22 mouse cellular contexts compared by ENCODE assay signal in the genomic region with DNA sequence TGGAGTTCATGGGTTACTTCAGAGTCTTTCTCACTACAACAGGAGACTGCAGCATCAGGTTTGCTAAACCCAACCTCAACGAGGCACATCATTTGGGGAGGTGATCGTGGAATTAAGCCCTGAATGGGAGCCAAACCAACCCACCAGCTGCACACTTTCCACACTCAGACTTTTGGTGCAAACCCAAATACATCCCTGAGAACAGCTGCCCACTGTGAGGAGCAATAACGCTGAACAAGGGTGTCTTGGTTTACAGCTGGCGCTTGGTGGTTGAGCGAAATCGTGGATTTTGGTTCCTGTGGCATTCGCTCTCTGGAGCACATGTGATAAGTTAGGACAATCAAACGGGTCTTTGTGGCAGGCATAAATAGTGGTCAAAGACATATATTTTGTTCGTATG.
DNase-seq lines count a peak whose midpoint lies in the region; ATAC-seq and TF ChIP-seq lines count a peak whose summit lies in the region.
"Had no signal": no experiment of that assay in that cellular context is flagged by ENCODE, and none has a peak within 500 bp of the region (broad histone marks: within the 10 kb centered on the region; RNA-seq: fewer than 3 reads in every experiment).

No protein-coding gene starts in this region.

- TF ChIP-seq CTCF in hindbrain, postnatal 0 days (IDR thresholded peaks at IDR 0.05; ENCODE audit: low read depth): no peak

- no peak overlapping the region for H3K9ac ChIP-seq in hindbrain, postnatal 0 days (replicated peaks; ENCODE audit: low read length)
- H3K9ac ChIP-seq in hindbrain, embryonic 16.5 days (ENCODE audit: low read depth, low read length): no peak overlapping the region
- no peak overlapping the region for H3K9ac ChIP-seq in embryonic facial prominence, embryonic 14.5 days (ENCODE audit: low read depth, low read length)
- H3K9ac ChIP-seq in limb, embryonic 15.5 days: no peak overlapping the region
- H3K9ac ChIP-seq: heart, embryonic 15.5 days; hindbrain, embryonic 13.5 days had no signal

- H3K27ac ChIP-seq in hindbrain, postnatal 0 days: no peak overlapping the region
- H3K27ac ChIP-seq in hindbrain, embryonic 16.5 days (ENCODE audit: low read depth, low read length): no peak overlapping the region
- H3K27ac ChIP-seq in embryonic facial prominence, embryonic 14.5 days (replicated peaks; ENCODE audit: low read depth, low read length): peak overlapping the region; percentile 56
- H3K27ac ChIP-seq in limb, embryonic 15.5 days: peak overlapping the region; percentile 47; the same call in 1 of the 2 replicates
- H3K27ac ChIP-seq: forebrain, embryonic 10.5 days; heart, adult 2 months; heart, embryonic 15.5 days; hindbrain, embryonic 13.5 days had no signal

- H3K9me3 ChIP-seq in hindbrain, postnatal 0 days (ENCODE audit: low read length): no peaks in the 10 kb centered on the region
- no peaks in the 10 kb centered on the region for H3K9me3 ChIP-seq in hindbrain, embryonic 16.5 days (ENCODE audit: control insufficient read depth, low read length)
- H3K9me3 ChIP-seq in embryonic facial prominence, embryonic 14.5 days (ENCODE audit: control insufficient read depth, low read length): no peaks in the 10 kb centered on the region
- H3K9me3 ChIP-seq in limb, embryonic 15.5 days: no peaks in the 10 kb centered on the region
- H3K9me3 ChIP-seq: forebrain, embryonic 10.5 days; heart, embryonic 15.5 days; hindbrain, embryonic 13.5 days had no signal

- no peaks in the 10 kb centered on the region for H3K27me3 ChIP-seq in hindbrain, postnatal 0 days (ENCODE audit: insufficient read depth, low read length)
- H3K27me3 ChIP-seq in hindbrain, embryonic 16.5 days (replicated peaks; ENCODE audit: control insufficient read depth, insufficient read depth, low read length): no peaks in the 10 kb centered on the region
- H3K27me3 ChIP-seq in embryonic facial prominence, embryonic 14.5 days (replicated peaks; ENCODE audit: control insufficient read depth, insufficient read depth, low read length): no peaks in the 10 kb centered on the region
- H3K27me3 ChIP-seq in limb, embryonic 15.5 days: no peaks in the 10 kb centered on the region
- H3K27me3 ChIP-seq: heart, embryonic 15.5 days; hindbrain, embryonic 13.5 days; Patski had no signal

- peak; percentile 28 for DNase-seq in hindbrain, postnatal 0 days (ENCODE audit: low spot score)
- DNase-seq in brain, adult 2 months (ENCODE audit: low read depth, low spot score): peak; percentile 44
- peak; percentile 89 for DNase-seq in embryonic facial prominence, embryonic 14.5 days (ENCODE audit: low spot score)
- DNase-seq in frontal cortex, postnatal 25 days (ENCODE audit: low spot score in 2 of 2): no peak
- no peak for DNase-seq in thymus, postnatal 10 days (ENCODE audit: low spot score in 2 of 2)
- DNase-seq: adrenal gland, postnatal 14 days; cerebellum, adult 11 months; cerebellum, adult 8-10 months; cerebellum, postnatal 25 days; heart, adult 2 months; heart, postnatal 14 days; kidney, adult 8-10 months had no signal

- H3K4me1 ChIP-seq in hindbrain, postnatal 0 days (ENCODE audit: insufficient read depth, low read length): no peaks in the 10 kb centered on the region
- no peaks in the 10 kb centered on the region for H3K4me1 ChIP-seq in hindbrain, embryonic 16.5 days (ENCODE audit: control insufficient read depth, insufficient read depth, low read depth, low read length)
- H3K4me1 ChIP-seq in embryonic facial prominence, embryonic 14.5 days (ENCODE audit: control insufficient read depth, insufficient read depth, low read length): peaks cover 27% of the 10 kb centered on the region
- H3K4me1 ChIP-seq in limb, embryonic 15.5 days: 0 out of 2 replicates have a peak, but pooled peaks cover 3% of the 10 kb centered on the region
- H3K4me1 ChIP-seq: forebrain, embryonic 10.5 days; hindbrain, embryonic 13.5 days had no signal

- 76% methylated on average over 9 of the region's 9 CpGs for WGBS in hindbrain, postnatal 0 days
- 81% methylated on average over 9 of the region's 9 CpGs for WGBS in hindbrain, embryonic 16.5 days
- 46% methylated on average over 9 of the region's 9 CpGs for WGBS in embryonic facial prominence, embryonic 14.5 days
- WGBS in limb, embryonic 15.5 days: 49% methylated on average over 9 of the region's 9 CpGs

- H3K4me2 ChIP-seq in hindbrain, postnatal 0 days (ENCODE audit: low read depth, low read length): no peak overlapping the region
- H3K4me2 ChIP-seq in hindbrain, embryonic 16.5 days (ENCODE audit: low read length): no peak overlapping the region
- H3K4me2 ChIP-seq in embryonic facial prominence, embryonic 14.5 days (ENCODE audit: low read depth, low read length): no peak overlapping the region
- no peak overlapping the region for H3K4me2 ChIP-seq in limb, embryonic 15.5 days
- H3K4me2 ChIP-seq: heart, embryonic 11.5 days; heart, embryonic 15.5 days; hindbrain, embryonic 13.5 days had no signal

- ATAC-seq in hindbrain, postnatal 0 days: no peak
- ATAC-seq in hindbrain, embryonic 16.5 days: no peak
- ATAC-seq in embryonic facial prominence, embryonic 14.5 days (ENCODE audit: low read depth): peak; percentile 57
- ATAC-seq in limb, embryonic 15.5 days (ENCODE audit: insufficient number of reproducible peaks, low FRiP score, low TSS enrichment, low read depth): no peak
- ATAC-seq: activated CD4-positive, CD25-positive, alpha-beta regulatory T cell, adult 4 months; forebrain, embryonic 14.5 days; intestine, postnatal 0 days; Patski had no signal

- H3K4me3 ChIP-seq in hindbrain, postnatal 0 days (ENCODE audit: low read length): no peak overlapping the region
- no peak overlapping the region for H3K4me3 ChIP-seq in hindbrain, embryonic 16.5 days (ENCODE audit: low read length)
- no peak overlapping the region for H3K4me3 ChIP-seq in embryonic facial prominence, embryonic 14.5 days (ENCODE audit: low read depth, low read length)
- H3K4me3 ChIP-seq in limb, embryonic 15.5 days: no peak overlapping the region
- H3K4me3 ChIP-seq: forebrain, embryonic 10.5 days; heart, adult 2 months; heart, embryonic 15.5 days; hindbrain, embryonic 13.5 days had no signal

- no peaks in the 10 kb centered on the region for H3K36me3 ChIP-seq in hindbrain, postnatal 0 days (ENCODE audit: insufficient read depth, low read length)
- H3K36me3 ChIP-seq in hindbrain, embryonic 16.5 days (ENCODE audit: control insufficient read depth, insufficient read depth, low read length): no peaks in the 10 kb centered on the region
- H3K36me3 ChIP-seq in embryonic facial prominence, embryonic 14.5 days (ENCODE audit: control insufficient read depth, insufficient read depth, low read length): no peaks in the 10 kb centered on the region
- H3K36me3 ChIP-seq in limb, embryonic 15.5 days: no peaks in the 10 kb centered on the region
- H3K36me3 ChIP-seq: forebrain, embryonic 10.5 days; heart, embryonic 15.5 days; hindbrain, embryonic 13.5 days had no signal

Comparison
In these comparisons a context has a peak if more than half of its experiments do, and no peak if none do; other contexts are left out.
1. DNase-seq: peak in hindbrain, postnatal 0 days (single experiment), brain, adult 2 months (single experiment) and embryonic facial prominence, embryonic 14.5 days (single experiment); none in frontal cortex, postnatal 25 days (0 of 2) and thymus, postnatal 10 days (0 of 2).
2. H3K27ac ChIP-seq: peak in embryonic facial prominence, embryonic 14.5 days (single experiment) and limb, embryonic 15.5 days (single experiment); none in hindbrain, postnatal 0 days (single experiment) and hindbrain, embryonic 16.5 days (single experiment).